ENCODE assay signal across 8 mouse cellular contexts in genomic region chr12:69757418-69758141, GRCm38 (mm10). TPM values are rescaled to one million over a fixed set of nuclear protein-coding genes. Genes with fewer than 3 reads are reported as not detected.
DNase-seq lines count a peak whose midpoint lies in the region; ATAC-seq and TF ChIP-seq lines count a peak whose summit lies in the region.

No protein-coding gene starts in this region.

- H3K27me3 ChIP-seq in CH12.LX (replicated peaks): no peaks in the 10 kb centered on the region
- no peaks in the 10 kb centered on the region for H3K27me3 ChIP-seq in forebrain, embryonic 13.5 days
- H3K27me3 ChIP-seq in liver, postnatal 0 days (ENCODE audit: insufficient read depth, low read length): no peaks in the 10 kb centered on the region
- H3K27me3 ChIP-seq in neural tube, embryonic 14.5 days (ENCODE audit: control insufficient read depth, insufficient read depth, low read length): no peaks in the 10 kb centered on the region

- peak in 1 of 2 experiments; percentile 69; a peak in 2 of 4 replicates for TF ChIP-seq CTCF in CH12.LX (conservative IDR thresholded peaks at IDR 0.05 in 1 of 2, IDR thresholded peaks at IDR 0.05 in 1 of 2; ENCODE audit: low read depth in 2 of 2, low read length in 2 of 2)
- TF ChIP-seq CTCF in liver, postnatal 0 days (IDR thresholded peaks at IDR 0.05; ENCODE audit: low read depth): peak; percentile 98

- H3K27ac ChIP-seq in CH12.LX (ENCODE audit: insufficient read depth, low read depth): no peak overlapping the region
- no peak overlapping the region for H3K27ac ChIP-seq in forebrain, embryonic 13.5 days
- H3K27ac ChIP-seq in liver, postnatal 0 days (ENCODE audit: low read depth): peak overlapping the region; percentile 99
- H3K27ac ChIP-seq in neural tube, embryonic 14.5 days (ENCODE audit: low read depth, low read length): no peak overlapping the region

- peaks cover 0 to 2% of the 10 kb centered on the region in 2 experiments; a peak in 1 of 4 replicates for H3K4me1 ChIP-seq in CH12.LX (ENCODE audit: control insufficient read depth in 1 of 2, insufficient read depth in 2 of 2)
- H3K4me1 ChIP-seq in forebrain, embryonic 13.5 days: peaks cover 15% of the 10 kb centered on the region
- peaks cover 29% of the 10 kb centered on the region for H3K4me1 ChIP-seq in liver, postnatal 0 days (ENCODE audit: insufficient read depth)
- H3K4me1 ChIP-seq in neural tube, embryonic 14.5 days (ENCODE audit: control insufficient read depth, insufficient read depth, low read length): no peaks in the 10 kb centered on the region; the same call in 1 of the 2 replicates

- TF ChIP-seq RAD21 in CH12.LX (IDR thresholded peaks at IDR 0.05; ENCODE audit: low read depth, low read length): peak; percentile 73

- intact Hi-C loops in heart, postnatal 10 days (cut with DNase I): loop anchor here (1.0 to 10.0 kb wide), 5 partner anchors 21 to 387 kb away; partner anchors contain the start of gene Map4k5

- H3K36me3 ChIP-seq in CH12.LX (replicated peaks in 1 of 2; ENCODE audit: control insufficient read depth in 1 of 2, insufficient read depth in 1 of 2, low read length in 1 of 2): no peaks in the 10 kb centered on the region
- no peaks in the 10 kb centered on the region for H3K36me3 ChIP-seq in forebrain, embryonic 13.5 days (ENCODE audit: poor library complexity, severe bottlenecking)
- H3K36me3 ChIP-seq in liver, postnatal 0 days (replicated peaks; ENCODE audit: insufficient read depth, low read length): no peaks in the 10 kb centered on the region
- no peaks in the 10 kb centered on the region for H3K36me3 ChIP-seq in neural tube, embryonic 14.5 days (ENCODE audit: control insufficient read depth, insufficient read depth, low read length)

- WGBS in forebrain, embryonic 13.5 days: 17% methylated on average over 22 of the region's 22 CpGs
- WGBS in liver, postnatal 0 days (ENCODE audit: insufficient replicate concordance): 8% methylated on average over 22 of the region's 22 CpGs
- WGBS in neural tube, embryonic 14.5 days: 16% methylated on average over 22 of the region's 22 CpGs

- peak; percentile 2 for DNase-seq in CH12.LX (ENCODE audit: extremely low read depth)
- peak; percentile 95 for DNase-seq in c-Kit-positive CD71-positive TER-119-positive erythroid progenitor cells, embryonic 14.5 days (ENCODE audit: low spot score)
- DNase-seq in heart, postnatal 10 days: peak; percentile 86 to 91
- peak; percentile 74 for DNase-seq in layer of hippocampus, adult 11-12 months (ENCODE audit: low spot score)
- DNase-seq in liver, postnatal 0 days: peak; percentile 93
- DNase-seq in testis, postnatal 10 days (ENCODE audit: low spot score): peak; percentile 82

- no peak overlapping the region for H3K9ac ChIP-seq in CH12.LX (ENCODE audit: insufficient read depth, low read depth)
- H3K9ac ChIP-seq in forebrain, embryonic 13.5 days: no peak overlapping the region
- H3K9ac ChIP-seq in liver, postnatal 0 days (replicated peaks): peak overlapping the region; percentile 61
- 0 out of 2 replicates have a peak overlapping the region, but pooled peaks have one; percentile 8 for H3K9ac ChIP-seq in neural tube, embryonic 14.5 days (replicated peaks; ENCODE audit: low read depth, low read length)

- H3K4me2 ChIP-seq in CH12.LX (ENCODE audit: insufficient read depth, low read depth, poor library complexity, severe bottlenecking): no peak overlapping the region
- H3K4me2 ChIP-seq in forebrain, embryonic 13.5 days: peak overlapping the region; percentile 53
- peak overlapping the region; percentile 69 for H3K4me2 ChIP-seq in liver, postnatal 0 days (ENCODE audit: low read depth, low read length)
- H3K4me2 ChIP-seq in neural tube, embryonic 14.5 days (ENCODE audit: low read depth, low read length): peak overlapping the region; percentile 38

- TF ChIP-seq POLR2A in CH12.LX (IDR thresholded peaks at IDR 0.05; ENCODE audit: low read depth, low read length): no peak

- in situ Hi-C loops in CH12.LX (cut with MboI; ENCODE audit: low pct_ligation_motif_present, low pct_unique_long_range_greater_than_20kb, low sequenced_read_pairs): no loop called here

- H3K4me3 ChIP-seq in CH12.LX (replicated peaks in 1 of 3; ENCODE audit: low read depth in 2 of 3, low read length in 2 of 3, poor library complexity in 1 of 3): no peak overlapping the region
- peak overlapping the region; percentile 18 for H3K4me3 ChIP-seq in forebrain, embryonic 13.5 days
- H3K4me3 ChIP-seq in liver, postnatal 0 days (ENCODE audit: low read depth, low read length): peak overlapping the region; percentile 24
- no peak overlapping the region for H3K4me3 ChIP-seq in neural tube, embryonic 14.5 days (ENCODE audit: low read depth, low read length)

- peaks cover 3% of the 10 kb centered on the region for H3K9me3 ChIP-seq in CH12.LX (replicated peaks; ENCODE audit: low read length)
- no peaks in the 10 kb centered on the region for H3K9me3 ChIP-seq in forebrain, embryonic 13.5 days (replicated peaks)
- H3K9me3 ChIP-seq in liver, postnatal 0 days (ENCODE audit: low read length): no peaks in the 10 kb centered on the region
- H3K9me3 ChIP-seq in neural tube, embryonic 14.5 days (ENCODE audit: control insufficient read depth, low read length): no peaks in the 10 kb centered on the region

- no peaks in the 10 kb centered on the region for H3K79me2 ChIP-seq in CH12.LX (replicated peaks; ENCODE audit: control insufficient read depth, extremely low read depth, insufficient read depth, poor library complexity, severe bottlenecking)

- no peak for TF ChIP-seq EP300 in CH12.LX (IDR thresholded peaks at IDR 0.05; ENCODE audit: low read length)
- peak; percentile 98 for TF ChIP-seq EP300 in liver, postnatal 0 days (IDR thresholded peaks at IDR 0.05; ENCODE audit: low read depth)

- dilution Hi-C loops in CH12.LX (cut with MboI; ENCODE audit: extremely low pct_ligation_motif_present, extremely low pct_unique_long_range_greater_than_20kb, low sequenced_read_pairs): no loop called here

- ATAC-seq in forebrain, embryonic 13.5 days: peak; percentile 90
- peak; percentile 92 for ATAC-seq in liver, postnatal 0 days
- ATAC-seq in neural tube, embryonic 14.5 days (ENCODE audit: low read depth): peak; percentile 90

TF ChIP-seq in CH12.LX, 34 proteins besides CTCF, POLR2A, EP300 and RAD21:
- no peak for TF ChIP-seq MAFK (IDR thresholded peaks at IDR 0.05; ENCODE audit: insufficient replicate concordance, low read length)
- no peak for TF ChIP-seq MAX (IDR thresholded peaks at IDR 0.05; ENCODE audit: low read length)
- peak; percentile 63 for TF ChIP-seq SMC3 (IDR thresholded peaks at IDR 0.05; ENCODE audit: low read depth, low read length)
- no peak for TF ChIP-seq CHD1 (IDR thresholded peaks at IDR 0.05; ENCODE audit: low read depth, low read length)
TF ChIP-seq in CH12.LX: peak in this region for 1.

RNA-seq across cellular contexts. Expression of gene Atp5s, which starts 32.8 kb away (rescaled TPM):
- total RNA-seq in CH12.LX (2012; rRNA removed) (8.3 and 11.4 TPM in 2 replicates), CH12.LX (2014; rRNA removed) (12.0 and 15.8 TPM in 2 replicates)
- polyA plus RNA-seq in CH12.LX (2012; ENCODE audit: insufficient read length, low read depth): 8.4 and 10.2 TPM in 2 replicates
- 19.5 and 26.5 TPM in 2 replicates for polyA plus RNA-seq in forebrain, embryonic 13.5 days (2015; fragmentation: Nextera tagmentation; extraction: Ambion mirVana)
- 10 to 100 TPM; 18.7 to 21.3 TPM for total RNA-seq in heart, postnatal 10 days (2021)
- 18.3 and 20.3 TPM in 2 replicates for polyA plus RNA-seq in liver, postnatal 0 days (2015; fragmentation: Nextera tagmentation; extraction: Ambion mirVana)
- polyA plus RNA-seq in neural tube, embryonic 14.5 days (2014; fragmentation: Nextera tagmentation; extraction: Ambion mirVana): 37.3 and 44.9 TPM in 2 replicates

RNA-seq across cellular contexts. Expression of gene L2hgdh, which starts 32.9 kb away (rescaled TPM):
- total RNA-seq in CH12.LX (2012; rRNA removed) (12.1 and 13.6 TPM in 2 replicates), CH12.LX (2014; rRNA removed) (24.3 and 26.6 TPM in 2 replicates)
- 15.4 and 20.2 TPM in 2 replicates for polyA plus RNA-seq in CH12.LX (2012; ENCODE audit: insufficient read length, low read depth)
- polyA plus RNA-seq in forebrain, embryonic 13.5 days (2015; fragmentation: Nextera tagmentation; extraction: Ambion mirVana): 13.0 and 14.4 TPM in 2 replicates
- 10 to 100 TPM; 25.6 to 31.4 TPM for total RNA-seq in heart, postnatal 10 days (2021)
- polyA plus RNA-seq in liver, postnatal 0 days (2015; fragmentation: Nextera tagmentation; extraction: Ambion mirVana): 10.4 and 10.5 TPM in 2 replicates
- polyA plus RNA-seq in neural tube, embryonic 14.5 days (2014; fragmentation: Nextera tagmentation; extraction: Ambion mirVana): 10.4 and 11.4 TPM in 2 replicates

RNA-seq across cellular contexts. Expression of gene Cdkl1, which starts 33.5 kb away (rescaled TPM):
- not detected in 2 replicates for total RNA-seq in CH12.LX (2012; rRNA removed)
- total RNA-seq in CH12.LX (2014; rRNA removed): 0.14 TPM in 1 of 2 replicates, not detected in the other
- polyA plus RNA-seq in CH12.LX (2012; ENCODE audit: insufficient read length, low read depth): 0.31 TPM in 1 of 2 replicates, not detected in the other
- 1.1 and 1.5 TPM in 2 replicates for polyA plus RNA-seq in forebrain, embryonic 13.5 days (2015; fragmentation: Nextera tagmentation; extraction: Ambion mirVana)
- 1 to 10 TPM; 7.0 to 9.2 TPM for total RNA-seq in heart, postnatal 10 days (2021)
- 1.8 and 2.2 TPM in 2 replicates for polyA plus RNA-seq in liver, postnatal 0 days (2015; fragmentation: Nextera tagmentation; extraction: Ambion mirVana)
- polyA plus RNA-seq in neural tube, embryonic 14.5 days (2014; fragmentation: Nextera tagmentation; extraction: Ambion mirVana): 6.4 and 13.3 TPM in 2 replicates

Comparison
In these comparisons a context has a peak if more than half of its experiments do, and no peak if none do; other contexts are left out.
1. DNase-seq: peak in every context shown above with its lines; median percentile 95 in c-Kit-positive CD71-positive TER-119-positive erythroid progenitor cells, embryonic 14.5 days; 93 in liver, postnatal 0 days; 88 in heart, postnatal 10 days; 82 in testis, postnatal 10 days; 74 in layer of hippocampus, adult 11-12 months; 2 in CH12.LX.
2. H3K4me3 ChIP-seq: peak in forebrain, embryonic 13.5 days (single experiment) and liver, postnatal 0 days (single experiment); none in CH12.LX (0 of 3) and neural tube, embryonic 14.5 days (single experiment).
3. H3K9ac ChIP-seq: peak in liver, postnatal 0 days (single experiment) and neural tube, embryonic 14.5 days (single experiment); none in CH12.LX (single experiment) and forebrain, embryonic 13.5 days (single experiment).
4. Peak in every context shown above with its lines, with median percentiles within 50 percentile points of each other: ATAC-seq.